Mouse (Mus musculus): ENCODE data around the gene Fam19a1. TPM values are rescaled to one million over a fixed set of nuclear protein-coding genes. Genes with fewer than 3 reads are reported as not detected.

The Fam19a1 gene
- total and polyA plus RNA-seq, 2 experiments from 2014 or later: 15.7 to 23.6 TPM

- no peak overlapping the region for H3K4me3 ChIP-seq (ENCODE audit: low read depth, low read length)
- TF ChIP-seq CTCF (IDR thresholded peaks at IDR 0.05): no peak
- H3K9me3 ChIP-seq (ENCODE audit: low read length): no peaks in the 10 kb centered on the region
- no peaks in the 10 kb centered on the region for H3K36me3 ChIP-seq (ENCODE audit: insufficient read depth, low read length)
- no peak overlapping the region for H3K27ac ChIP-seq (ENCODE audit: low read depth, low read length)
- H3K27me3 ChIP-seq (ENCODE audit: insufficient read depth, low read length): no peaks in the 10 kb centered on the region
- no peak overlapping the region for H3K4me2 ChIP-seq (ENCODE audit: low read depth, low read length, poor library complexity, severe bottlenecking)
- no peak overlapping the region for H3K9ac ChIP-seq (replicated peaks; ENCODE audit: low read length, poor library complexity, severe bottlenecking)
- peaks cover 8% of the 10 kb centered on the region; the same call in 1 of the 2 replicates for H3K4me1 ChIP-seq (ENCODE audit: insufficient read depth, low read length)
- 61% methylated on average over 1 of the region's 1 CpGs for WGBS
- DNase-seq (ENCODE audit: low spot score): no peak
- ATAC-seq (ENCODE audit: low FRiP score): no peak
These were observed 1.3 kb upstream of the Fam19a1 start for GRCm38 (mm10) chr6:96111656-96112055.

GRCm38 (mm10) chr6:96114151-96114550 is 1.2 kb downstream of the Fam19a1 start:
- Histone ChIP-seq H3K27ac (ENCODE audit: low read depth, low read length) (0 out of 2 replicates have a peak overlapping the region, but pooled peaks have one; percentile 3), H3K4me1 (ENCODE audit: insufficient read depth, low read length) (peaks cover 8% of the 10 kb centered on the region; the same call in 1 of the 2 replicates), H3K4me3 (ENCODE audit: low read depth, low read length) (peak overlapping the region; percentile 66), H3K9me3 (ENCODE audit: low read length) (no peaks in the 10 kb centered on the region), H3K4me2 (ENCODE audit: low read depth, low read length, poor library complexity, severe bottlenecking) (peak overlapping the region; percentile 88), H3K27me3 (ENCODE audit: insufficient read depth, low read length) (no peaks in the 10 kb centered on the region), H3K36me3 (ENCODE audit: insufficient read depth, low read length) (no peaks in the 10 kb centered on the region), H3K9ac (replicated peaks; ENCODE audit: low read length, poor library complexity, severe bottlenecking) (peak overlapping the region; percentile 36; the same call in 1 of the 2 replicates)
- 20% methylated on average over 1 of the region's 1 CpGs for WGBS
- TF ChIP-seq CTCF (IDR thresholded peaks at IDR 0.05): no peak
- DNase-seq (ENCODE audit: low spot score): no peak
- no peak for ATAC-seq (ENCODE audit: low FRiP score)

- Histone ChIP-seq H3K4me2 (ENCODE audit: low read depth, low read length, poor library complexity, severe bottlenecking) (peak overlapping the region; percentile 88), H3K36me3 (ENCODE audit: insufficient read depth, low read length) (no peaks in the 10 kb centered on the region), H3K4me3 (ENCODE audit: low read depth, low read length) (peak overlapping the region; percentile 66), H3K9ac (replicated peaks; ENCODE audit: low read length, poor library complexity, severe bottlenecking) (peak overlapping the region; percentile 75), H3K27me3 (ENCODE audit: insufficient read depth, low read length) (no peaks in the 10 kb centered on the region), H3K9me3 (ENCODE audit: low read length) (no peaks in the 10 kb centered on the region), H3K27ac (ENCODE audit: low read depth, low read length) (peak overlapping the region; percentile 72), H3K4me1 (ENCODE audit: insufficient read depth, low read length) (peaks cover 8% of the 10 kb centered on the region; the same call in 1 of the 2 replicates)
- WGBS: 8% methylated on average over 6 of the region's 6 CpGs
- DNase-seq (ENCODE audit: low spot score) (peak; percentile 23), ATAC-seq (ENCODE audit: low FRiP score) (no peak)
- TF ChIP-seq CTCF (IDR thresholded peaks at IDR 0.05): peak; percentile 51
These were observed 3.2 kb downstream of the Fam19a1 start for GRCm38 (mm10) chr6:96116148-96116533.

GRCm38 (mm10) chr6:96116534-96117272 is 3.7 kb downstream of the Fam19a1 start:
- no peaks in the 10 kb centered on the region for H3K36me3 ChIP-seq (ENCODE audit: insufficient read depth, low read length)
- ATAC-seq (ENCODE audit: low FRiP score): peak; percentile 77
- WGBS: under 1% methylated on average over 32 of the region's 32 CpGs
- no peaks in the 10 kb centered on the region for H3K9me3 ChIP-seq (ENCODE audit: low read length)
- H3K4me2 ChIP-seq (ENCODE audit: low read depth, low read length, poor library complexity, severe bottlenecking): peak overlapping the region; percentile 88
- DNase-seq (ENCODE audit: low spot score): peak; percentile 76
- H3K27me3 ChIP-seq (ENCODE audit: insufficient read depth, low read length): no peaks in the 10 kb centered on the region
- peak overlapping the region; percentile 66 for H3K4me3 ChIP-seq (ENCODE audit: low read depth, low read length)
- H3K27ac ChIP-seq (ENCODE audit: low read depth, low read length): peak overlapping the region; percentile 72
- peak; percentile 61 for TF ChIP-seq CTCF (IDR thresholded peaks at IDR 0.05)
- H3K9ac ChIP-seq (replicated peaks; ENCODE audit: low read length, poor library complexity, severe bottlenecking): peak overlapping the region; percentile 75
- H3K4me1 ChIP-seq (ENCODE audit: insufficient read depth, low read length): peaks cover 8% of the 10 kb centered on the region; the same call in 1 of the 2 replicates

- WGBS: 100% methylated on average over 1 of the region's 1 CpGs
- Histone ChIP-seq H3K36me3 (ENCODE audit: insufficient read depth, low read length) (no peaks in the 10 kb centered on the region), H3K27me3 (ENCODE audit: insufficient read depth, low read length) (no peaks in the 10 kb centered on the region), H3K9me3 (ENCODE audit: low read length) (no peaks in the 10 kb centered on the region), H3K4me2 (ENCODE audit: low read depth, low read length, poor library complexity, severe bottlenecking) (no peak overlapping the region), H3K4me3 (ENCODE audit: low read depth, low read length) (no peak overlapping the region), H3K9ac (replicated peaks; ENCODE audit: low read length, poor library complexity, severe bottlenecking) (no peak overlapping the region), H3K27ac (ENCODE audit: low read depth, low read length) (no peak overlapping the region), H3K4me1 (ENCODE audit: insufficient read depth, low read length) (no peaks in the 10 kb centered on the region)
- no peak for ATAC-seq (ENCODE audit: low FRiP score)
- DNase-seq (ENCODE audit: low spot score): no peak
- TF ChIP-seq CTCF (IDR thresholded peaks at IDR 0.05): no peak
These were observed 30.4 kb downstream of the Fam19a1 start for GRCm38 (mm10) chr6:96143326-96143725.

GRCm38 (mm10) chr6:96165403-96165802 is 52.4 kb downstream of the Fam19a1 start:
- 90% methylated on average over 13 of the region's 13 CpGs for WGBS

More at GRCm38 (mm10) chr6:96165403-96165802, 52.4 kb downstream of the Fam19a1 start:
- DNase-seq (ENCODE audit: low spot score) (no peak), ATAC-seq (ENCODE audit: low FRiP score) (no peak)
- Histone ChIP-seq H3K27me3 (ENCODE audit: insufficient read depth, low read length) (no peaks in the 10 kb centered on the region), H3K27ac (ENCODE audit: low read depth, low read length) (no peak overlapping the region), H3K9me3 (ENCODE audit: low read length) (no peaks in the 10 kb centered on the region), H3K9ac (replicated peaks; ENCODE audit: low read length, poor library complexity, severe bottlenecking) (no peak overlapping the region), H3K4me2 (ENCODE audit: low read depth, low read length, poor library complexity, severe bottlenecking) (no peak overlapping the region), H3K4me3 (ENCODE audit: low read depth, low read length) (no peak overlapping the region), H3K36me3 (ENCODE audit: insufficient read depth, low read length) (no peaks in the 10 kb centered on the region), H3K4me1 (ENCODE audit: insufficient read depth, low read length) (no peaks in the 10 kb centered on the region)
- no peak for TF ChIP-seq CTCF (IDR thresholded peaks at IDR 0.05)
